Mouse (Mus musculus): ENCODE measurements at regions not wholly inside any gene's neighbourhood (a gene's known extent, or its start where the extent isn't known, plus 50 kb on each side); places are given as distances from the start of the nearest gene placed in this dataset.

DNA sequence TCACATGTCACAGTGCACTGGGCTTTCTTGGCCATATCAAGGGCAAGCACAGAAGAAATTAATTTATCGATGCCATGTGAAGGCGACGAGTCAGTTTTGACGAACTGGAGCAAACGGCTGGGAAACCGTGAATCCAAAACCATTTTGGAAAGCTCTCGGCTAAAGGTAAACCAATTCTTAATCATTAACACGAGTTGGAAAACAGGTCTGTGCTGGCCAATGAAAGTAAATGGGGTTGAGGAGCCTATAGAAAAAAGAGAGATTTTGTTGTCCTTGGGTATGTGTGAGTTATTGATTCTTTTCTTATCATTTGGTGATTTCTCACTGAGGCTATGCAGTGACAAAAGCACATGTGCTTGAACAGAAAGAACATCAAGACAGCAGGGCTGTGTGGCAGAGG, 397.1 kb downstream of the H2al1j start:
- DNase-seq: no peak

DNA sequence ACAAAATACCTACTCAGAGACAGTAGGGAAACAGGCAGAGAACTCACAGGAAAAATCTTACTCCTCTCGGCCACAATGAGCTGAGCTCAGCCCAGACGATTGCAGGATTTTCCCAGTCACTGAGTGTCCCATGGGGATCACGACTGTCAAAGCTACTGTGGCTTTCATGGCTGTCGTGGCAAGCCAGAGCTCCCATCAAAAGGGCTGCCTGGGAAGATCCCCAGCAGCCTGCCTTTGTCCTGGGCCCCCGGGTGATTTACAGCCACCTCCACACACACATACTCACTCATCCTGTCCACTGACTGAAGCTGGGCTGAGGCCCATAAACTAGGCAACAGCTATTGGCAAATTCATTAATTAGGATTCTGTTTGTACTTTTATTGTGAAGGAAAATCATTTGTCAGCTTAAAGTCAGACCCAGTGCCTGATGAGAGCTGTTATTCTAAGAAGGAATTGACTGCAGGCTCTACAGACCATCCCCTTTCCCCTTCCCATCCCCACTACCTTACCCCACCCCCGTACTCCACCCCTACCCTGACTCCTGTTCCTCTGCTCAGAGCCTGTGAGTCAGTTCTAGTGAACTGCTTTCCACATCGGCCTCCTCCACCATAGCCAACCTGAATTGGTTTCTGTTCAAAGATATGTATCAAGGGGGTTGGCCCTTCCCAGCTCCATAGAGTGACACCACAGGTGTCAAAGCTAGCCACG, 399.1 kb downstream of the H2al1j start:
- no peak for DNase-seq

DNA sequence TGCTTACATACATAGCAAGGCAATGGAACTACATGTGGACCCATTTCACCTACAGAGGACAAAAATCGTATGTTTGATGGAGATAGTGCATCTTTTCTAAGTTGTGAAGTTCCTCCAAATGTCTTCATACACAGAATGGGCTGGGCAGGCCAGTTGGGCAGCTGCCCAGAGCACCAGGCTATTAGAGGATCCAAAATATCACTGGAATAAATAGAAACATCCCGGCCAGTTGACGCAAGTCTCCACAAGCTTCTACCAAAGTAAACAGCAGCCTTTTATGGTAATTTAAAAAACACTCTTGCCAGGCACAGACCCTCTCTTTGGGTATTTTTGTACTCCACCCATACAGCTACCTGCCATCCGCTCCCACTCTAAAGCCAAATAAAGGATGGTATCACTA, 400.9 kb downstream of the H2al1j start:
- DNase-seq: no peak

DNA sequence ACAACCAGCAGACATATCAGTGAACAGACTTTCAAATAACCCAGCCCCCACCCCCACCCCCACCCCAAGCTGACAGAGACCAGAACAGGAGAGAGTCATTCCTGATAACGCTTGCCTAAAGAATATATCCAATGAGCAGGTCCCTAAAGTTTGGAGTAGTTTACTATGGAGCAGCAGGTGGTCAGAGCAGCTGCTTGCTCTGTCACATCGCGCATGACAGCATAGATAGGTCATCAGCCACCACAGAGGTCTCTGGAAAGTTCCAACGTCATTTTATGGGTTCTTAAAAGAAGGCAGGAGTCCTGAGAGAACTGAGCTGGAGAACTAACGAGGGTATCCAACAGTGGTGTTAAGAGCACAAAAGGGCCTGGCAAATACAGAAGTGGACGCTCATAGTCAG, 402.4 kb downstream of the H2al1j start:
- DNase-seq: no peak

DNA sequence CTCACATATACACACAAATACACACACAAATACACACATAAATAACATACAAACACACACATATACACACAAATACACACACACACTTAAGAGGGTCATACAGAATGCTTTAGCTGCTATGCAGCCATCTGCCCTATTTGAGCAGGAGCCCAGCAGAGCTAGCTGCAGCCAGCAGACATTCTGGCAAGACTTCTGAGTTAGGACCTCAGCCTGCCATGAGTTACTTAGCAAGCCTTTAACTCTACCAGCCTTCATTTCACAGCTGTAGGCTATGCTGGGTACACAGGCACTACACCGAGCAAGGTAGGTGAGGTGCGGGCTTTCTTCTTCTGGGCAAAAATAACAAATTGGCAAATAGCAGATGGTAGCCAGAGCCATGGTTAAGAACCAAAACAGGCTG, 404.7 kb downstream of the H2al1j start:
- DNase-seq: peak; percentile 37 to 67

DNA sequence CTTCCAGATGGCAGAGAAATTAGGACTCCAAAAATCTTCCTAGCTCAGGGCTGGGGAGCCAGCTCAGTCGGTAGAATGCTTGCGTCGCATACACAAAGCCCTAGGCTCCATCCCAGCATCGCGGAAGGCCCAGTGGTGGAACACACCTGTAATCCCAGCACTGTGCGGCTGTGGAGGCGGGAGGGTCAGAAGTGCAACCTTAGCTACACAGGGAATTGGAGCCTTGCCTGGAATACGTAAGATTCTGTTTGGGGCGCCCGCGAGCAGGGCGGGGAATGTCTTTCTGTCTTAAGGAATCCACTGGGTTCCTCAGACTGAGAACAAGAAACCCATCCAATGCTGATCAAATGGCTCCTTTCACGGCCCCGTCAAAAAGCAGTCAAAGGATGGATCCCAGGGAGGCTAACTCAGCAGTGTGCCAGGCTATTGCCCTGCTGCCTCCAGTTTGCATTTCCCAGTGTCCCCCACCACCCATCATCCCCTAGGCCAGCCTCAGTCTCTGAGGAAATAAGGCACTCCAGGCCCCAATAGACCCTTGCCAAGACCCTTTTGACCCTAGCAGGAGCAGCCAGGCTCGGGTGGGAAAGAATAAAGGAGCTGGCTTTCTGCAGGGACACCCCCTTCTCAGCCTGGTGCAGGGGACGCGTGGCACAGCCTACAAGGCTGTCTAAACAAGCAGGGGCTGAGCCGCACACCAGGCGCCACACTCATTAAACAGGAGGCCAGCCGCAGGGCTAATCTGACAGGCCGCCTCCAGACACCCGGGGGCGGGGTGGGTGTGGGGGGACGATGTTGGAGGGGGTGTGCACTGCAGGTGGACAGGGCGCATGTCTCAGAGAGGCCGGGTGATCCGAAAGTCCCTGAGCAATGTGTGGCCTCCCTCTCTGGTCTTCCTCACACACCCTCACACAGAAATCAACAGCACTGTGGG, 407.1 kb downstream of the H2al1j start:
- DNase-seq: peak in 1 of 2 experiments; percentile 15

DNA sequence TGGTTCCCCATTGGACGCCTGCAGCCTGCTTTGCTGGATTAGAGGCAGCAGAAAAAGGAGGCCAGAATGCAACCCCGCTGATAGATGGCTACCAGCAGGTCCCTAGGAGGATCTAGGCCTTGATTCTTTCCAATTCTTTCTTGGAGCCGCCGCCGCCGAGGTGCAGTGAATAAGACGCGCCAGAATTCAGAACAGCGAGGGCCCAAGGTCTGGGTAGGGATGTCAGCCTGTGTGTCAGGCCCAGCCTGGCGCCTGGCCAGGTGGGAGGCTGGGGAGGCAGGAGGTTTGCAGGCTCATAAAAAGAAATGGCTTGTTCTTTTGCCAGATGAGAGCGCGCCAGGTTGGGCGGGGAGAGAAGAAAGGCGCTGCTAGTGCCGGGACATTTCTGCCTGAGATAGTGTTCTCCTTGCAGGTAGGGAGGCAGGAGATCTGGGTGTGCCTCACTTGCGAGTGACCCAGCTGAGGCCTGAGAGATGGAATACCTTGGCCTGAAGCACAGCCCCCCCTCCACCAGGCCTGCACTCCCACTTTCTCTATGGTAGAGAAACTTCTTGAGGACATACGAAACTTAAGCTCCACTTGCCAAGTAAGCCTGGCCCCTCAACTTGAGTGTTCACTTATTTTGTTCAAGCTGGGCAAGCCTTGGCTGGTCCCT, 408.0 kb downstream of the H2al1j start:
- peak; percentile 87 to 88 for DNase-seq

DNA sequence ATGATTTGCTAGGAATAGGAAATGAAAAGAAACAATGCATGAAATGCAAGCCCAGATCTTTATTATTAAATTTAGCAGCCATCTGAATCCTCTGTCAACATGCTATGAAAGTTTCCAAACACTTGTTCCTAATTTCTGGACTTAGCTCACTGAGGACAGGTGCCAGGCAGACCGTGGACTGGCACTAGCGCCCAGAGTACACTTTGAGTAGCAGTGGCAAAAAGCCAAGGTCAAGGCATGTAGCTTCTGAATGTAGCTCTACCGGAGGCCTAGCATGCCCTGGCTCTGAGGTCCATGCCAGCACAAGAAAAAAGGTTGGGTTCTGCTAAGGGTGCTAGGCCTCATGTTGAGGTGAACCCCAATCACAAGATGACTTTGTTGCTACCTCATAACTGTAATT, 408.9 kb downstream of the H2al1j start:
- DNase-seq: no peak

DNA sequence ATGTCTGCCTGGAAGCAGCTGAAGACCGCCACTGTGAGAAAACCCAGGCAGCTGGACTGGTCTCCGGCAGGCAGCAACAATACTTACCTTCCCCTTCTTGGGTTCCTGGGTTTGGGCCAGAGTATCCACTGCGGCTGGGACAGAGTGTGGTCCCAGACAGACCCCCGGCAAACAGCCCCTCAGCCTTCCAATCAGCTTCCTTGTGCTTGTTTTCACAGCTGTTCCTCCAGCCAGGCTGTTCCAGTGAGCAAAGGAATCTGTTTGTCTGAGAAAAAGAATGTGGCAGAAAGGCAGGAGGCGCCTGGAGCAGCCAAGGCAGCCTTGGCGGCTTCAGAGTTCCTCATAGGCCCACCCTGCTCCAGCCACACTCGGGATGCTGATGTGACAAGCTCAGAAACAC, 411.9 kb downstream of the H2al1j start:
- no peak for DNase-seq

DNA sequence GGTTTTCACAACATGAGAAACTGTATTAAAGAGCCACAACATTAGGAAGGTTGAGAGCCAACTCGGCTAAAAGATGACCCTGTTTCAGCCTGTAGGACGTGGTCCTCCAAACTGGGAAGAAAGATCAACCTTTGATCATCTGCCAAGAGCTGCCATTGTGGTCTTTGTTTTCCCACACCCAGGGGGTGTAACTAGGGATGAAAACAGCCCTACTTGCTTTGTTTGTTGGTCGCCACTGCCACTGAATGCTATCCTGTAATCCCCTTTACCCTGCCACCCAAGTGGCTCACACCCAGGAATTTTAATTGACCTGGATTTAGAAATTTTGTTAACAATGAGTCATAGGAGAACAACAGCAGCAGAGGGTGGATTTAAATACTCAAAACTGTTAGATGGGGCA, 414.2 kb downstream of the Bcor start:
- no peak for DNase-seq

DNA sequence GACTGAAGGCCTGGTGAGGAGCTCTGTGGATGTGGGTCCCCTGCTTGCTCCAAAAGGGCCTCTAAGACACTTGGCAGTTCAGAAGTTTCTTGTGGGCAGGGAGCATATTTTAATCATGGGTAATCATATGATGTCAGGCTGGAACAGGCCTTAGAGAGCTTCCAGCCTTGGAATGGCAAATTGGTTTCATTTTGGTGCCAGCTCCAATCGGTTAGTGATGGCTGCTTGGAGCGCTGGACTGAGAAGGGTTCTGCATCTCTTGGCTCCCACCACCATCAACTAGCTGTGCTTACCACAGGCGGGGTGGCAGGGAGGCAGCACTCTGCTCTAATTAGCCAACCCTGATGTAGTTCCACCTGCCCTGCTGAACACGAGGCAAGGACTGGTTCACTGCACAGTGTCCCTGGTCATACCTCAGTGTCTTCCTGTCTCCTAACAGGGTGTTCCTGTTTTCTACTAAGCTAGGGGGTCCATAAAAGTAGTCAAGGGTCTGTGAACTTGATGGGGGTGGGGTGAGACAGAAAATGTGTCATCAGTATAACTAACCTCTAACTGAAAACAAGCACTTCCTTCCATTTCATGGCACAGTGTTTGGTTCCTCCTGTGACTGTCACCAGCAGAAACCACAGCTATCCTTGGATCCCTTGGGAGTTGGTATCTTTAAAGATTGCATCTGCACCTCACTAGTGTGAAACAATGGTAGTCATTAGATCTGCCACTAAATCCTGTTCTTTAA, 412.6 kb downstream of the Bcor start:
- DNase-seq: peak; percentile 24 to 26

DNA sequence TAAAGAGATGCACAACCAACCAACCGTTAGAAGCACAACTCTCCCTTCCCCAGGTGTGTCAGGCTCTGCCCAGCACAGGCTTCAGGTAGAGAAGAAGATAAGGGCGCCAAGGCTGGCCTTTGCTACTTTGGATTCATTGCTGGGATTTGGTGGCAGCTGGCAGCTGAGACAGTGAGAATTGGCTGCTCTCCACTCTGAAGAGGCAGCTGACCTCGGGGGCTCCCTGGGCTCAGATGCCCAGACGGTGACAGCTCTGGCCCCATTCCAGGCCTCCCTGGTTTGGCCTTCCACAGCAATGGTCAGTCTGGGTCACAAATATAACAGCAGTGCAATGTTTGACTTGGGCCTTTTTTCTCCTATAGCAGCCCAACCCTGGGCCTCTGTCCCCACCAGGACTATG, 411.9 kb downstream of the Bcor start:
- peak; percentile 61 to 75 for DNase-seq

DNA sequence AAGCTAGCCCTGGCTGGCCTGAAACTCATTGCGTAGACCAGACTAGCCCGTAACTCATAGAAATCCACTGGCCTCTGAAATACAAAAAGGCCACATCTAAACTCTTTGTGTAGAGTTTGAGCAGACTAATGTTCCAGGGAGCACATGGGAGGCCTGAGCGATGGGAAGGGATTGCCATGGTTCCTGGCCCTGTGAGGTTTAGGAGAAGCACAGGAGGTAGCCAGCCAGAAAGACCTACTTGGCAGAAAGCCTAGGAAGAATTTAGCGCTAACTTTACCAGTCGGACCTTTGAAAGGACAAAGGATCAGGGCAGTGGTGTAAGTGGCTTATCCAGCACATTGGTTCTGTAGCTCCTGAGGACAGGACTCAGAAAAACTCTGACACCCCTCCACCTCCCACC, 407.6 kb downstream of the Bcor start:
- no peak for DNase-seq

DNA sequence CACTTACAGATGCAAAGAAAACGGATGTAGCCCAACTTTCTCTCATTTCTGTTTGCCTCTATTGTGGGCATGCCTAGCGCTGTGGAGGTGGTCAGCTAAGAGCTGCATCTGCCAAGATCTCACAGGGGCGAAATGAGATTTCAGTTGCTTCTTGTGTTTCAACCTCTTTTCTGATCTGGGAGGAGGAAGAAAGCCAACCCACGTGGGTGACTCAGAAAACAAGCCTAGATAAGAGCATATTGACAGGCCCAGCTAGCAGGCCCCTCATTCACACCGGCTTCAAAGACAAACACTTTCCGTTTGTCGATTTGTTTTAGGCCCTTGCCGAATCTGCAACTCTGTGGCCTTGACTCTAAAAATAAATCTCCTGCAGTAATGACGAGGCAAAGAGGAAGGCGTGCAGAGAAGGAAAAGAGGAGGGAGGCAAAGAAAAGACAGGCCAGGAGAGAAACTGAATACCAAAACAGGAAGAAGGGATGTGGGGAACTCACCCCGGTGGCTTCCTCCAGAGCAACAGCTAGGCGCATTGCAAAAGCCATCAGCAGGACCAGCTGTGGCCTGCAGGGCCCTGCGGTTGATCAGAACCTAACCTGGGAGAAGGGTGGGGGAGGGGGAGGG, 407.1 kb downstream of the Bcor start:
- DNase-seq: no peak

DNA sequence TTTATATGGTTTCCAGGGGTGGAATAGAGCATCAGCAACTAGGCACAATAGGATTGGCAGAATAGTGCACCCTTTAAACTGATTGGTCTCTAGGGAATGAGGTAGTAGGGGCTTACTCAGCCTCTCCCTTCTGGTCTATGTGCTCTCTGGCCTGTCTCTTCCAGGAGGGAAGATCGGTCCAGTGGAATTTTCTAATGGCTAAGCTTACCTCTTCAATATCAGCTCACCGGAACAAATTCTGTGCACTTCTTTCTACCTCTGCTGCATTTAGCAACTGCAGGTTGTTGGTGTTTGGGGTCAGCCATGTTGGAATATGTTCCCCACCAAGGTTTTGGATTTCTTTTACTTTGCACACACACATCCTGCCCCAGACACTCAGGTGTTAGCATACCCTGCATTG, 405.1 kb downstream of the Bcor start:
- DNase-seq: no peak

DNA sequence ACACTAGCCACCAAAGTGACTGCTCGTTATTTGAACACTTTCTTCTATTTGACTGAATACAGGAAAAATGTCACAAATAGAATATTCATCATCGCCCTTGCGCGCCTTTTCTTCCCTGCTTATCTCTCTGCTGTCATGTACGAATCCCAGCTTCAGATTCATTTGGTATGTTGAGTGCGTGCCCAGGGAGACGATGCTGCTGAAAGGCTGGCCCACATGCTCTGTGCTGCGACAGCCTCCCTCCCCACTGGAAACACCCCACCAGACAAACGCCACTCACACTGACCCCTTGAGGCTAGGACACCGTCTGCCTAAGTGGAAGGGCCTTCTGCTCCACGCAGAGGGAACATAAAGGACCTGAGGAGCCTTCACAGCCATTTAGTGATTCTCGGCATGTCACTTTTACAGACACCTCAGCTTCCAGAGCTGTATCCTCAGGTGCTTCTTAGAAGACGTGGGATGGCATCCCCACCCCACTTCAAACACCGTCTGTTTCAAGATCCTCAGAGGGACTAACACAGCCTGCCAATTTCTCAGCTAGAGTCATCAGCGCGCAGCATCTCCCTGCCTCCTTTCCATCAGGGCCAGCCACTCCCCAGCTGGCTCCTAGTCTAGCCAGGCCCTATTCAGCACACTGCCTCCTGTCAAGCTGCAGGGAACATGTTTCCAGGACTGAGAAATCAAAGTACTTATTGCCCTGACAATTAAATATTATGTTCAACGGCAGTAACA, 396.6 kb downstream of the Bcor start:
- peak; percentile 40 to 44 for DNase-seq

DNA sequence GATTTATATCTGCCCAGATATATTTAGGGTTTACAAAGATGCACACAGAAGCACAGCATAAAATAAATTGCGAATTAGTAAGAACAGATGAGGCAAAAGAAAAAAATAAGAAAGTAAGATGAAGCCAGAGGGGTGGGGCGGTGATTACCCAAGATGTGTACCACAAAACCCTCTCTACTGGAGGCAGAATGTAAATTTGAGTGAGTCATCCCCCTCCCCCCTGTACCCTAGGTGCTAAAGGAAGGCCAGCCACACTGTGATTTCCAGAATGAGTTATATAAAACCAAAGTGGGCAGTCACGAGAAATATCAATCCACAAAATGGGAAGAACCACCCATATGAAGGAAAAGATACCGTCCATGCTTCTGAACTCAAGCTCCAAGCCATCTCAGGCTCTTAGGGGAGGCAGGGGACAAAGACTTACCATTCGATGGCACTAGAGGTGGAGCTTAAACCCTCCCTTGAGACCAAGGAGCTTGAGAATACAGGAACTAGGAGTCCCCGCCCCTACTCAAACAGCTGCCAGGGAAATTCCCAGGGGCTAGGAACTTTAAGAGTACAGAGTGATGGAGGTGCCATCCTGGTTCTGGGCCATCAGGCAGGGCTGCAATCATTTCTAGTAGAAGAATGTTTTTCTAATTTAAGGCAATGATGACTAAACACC, 383.8 kb downstream of the Bcor start:
- no peak for DNase-seq

DNA sequence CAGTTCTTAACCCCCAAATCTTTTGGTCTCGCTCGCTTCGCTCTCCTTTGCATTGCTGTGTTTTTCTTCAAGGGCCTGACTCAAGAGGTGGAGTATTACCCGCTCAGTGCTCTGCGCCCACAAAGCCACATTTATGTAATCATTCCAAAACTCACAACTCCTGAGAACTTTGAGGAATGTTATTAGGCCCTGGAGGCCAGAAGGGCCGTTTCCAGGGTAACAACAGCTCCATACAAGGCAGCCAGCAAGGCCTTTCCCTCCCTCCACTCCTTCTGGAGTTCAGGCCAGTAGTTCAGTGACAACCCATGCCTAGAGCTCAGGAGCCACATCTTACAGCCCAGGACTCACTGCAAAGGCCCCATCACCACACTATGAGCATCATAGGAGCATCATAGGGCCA, 365.1 kb downstream of the Bcor start:
- no peak for DNase-seq

DNA sequence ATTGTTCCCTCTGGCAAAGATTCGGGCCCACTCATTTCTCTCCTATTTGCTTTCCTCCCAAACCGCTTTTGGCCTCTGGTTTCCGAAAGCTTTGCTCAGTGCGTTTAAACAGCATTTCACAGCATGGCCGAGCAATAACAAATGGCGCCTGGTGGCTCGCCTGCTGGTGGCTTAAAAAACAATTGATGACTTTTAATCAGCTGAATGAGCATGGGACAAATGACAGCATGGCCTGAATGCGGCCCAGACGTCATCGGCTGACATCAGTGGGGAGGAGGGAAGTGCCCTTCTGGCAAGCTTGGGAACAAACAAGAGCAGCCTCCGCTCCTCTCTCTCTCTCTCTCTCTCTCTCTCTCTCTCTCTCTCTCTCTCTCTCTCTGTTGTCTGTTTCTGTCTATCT, 362.3 kb downstream of the Bcor start:
- peak; percentile 26 to 44 for DNase-seq

DNA sequence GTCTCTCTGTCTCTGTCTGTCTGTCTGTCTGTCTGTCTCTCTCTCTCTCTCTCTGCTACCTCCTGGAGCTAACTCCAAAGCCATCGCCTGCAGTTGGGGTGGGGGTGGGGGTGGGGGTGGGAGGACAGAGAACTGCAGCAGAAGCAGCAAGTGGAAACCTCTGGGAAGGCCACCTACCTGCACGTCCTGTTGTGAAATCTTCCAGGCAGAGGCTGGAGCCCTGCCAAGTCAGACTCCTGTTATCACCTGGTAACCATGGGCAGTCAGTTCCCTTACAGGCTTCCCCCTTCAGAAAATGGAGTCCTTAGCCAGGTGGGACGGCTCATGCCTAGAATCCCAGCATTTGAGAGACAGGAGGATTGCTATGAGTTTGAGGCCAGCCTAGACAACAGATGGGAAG, 361.8 kb downstream of the Bcor start:
- peak in 1 of 2 experiments; percentile 30 for DNase-seq

DNA sequence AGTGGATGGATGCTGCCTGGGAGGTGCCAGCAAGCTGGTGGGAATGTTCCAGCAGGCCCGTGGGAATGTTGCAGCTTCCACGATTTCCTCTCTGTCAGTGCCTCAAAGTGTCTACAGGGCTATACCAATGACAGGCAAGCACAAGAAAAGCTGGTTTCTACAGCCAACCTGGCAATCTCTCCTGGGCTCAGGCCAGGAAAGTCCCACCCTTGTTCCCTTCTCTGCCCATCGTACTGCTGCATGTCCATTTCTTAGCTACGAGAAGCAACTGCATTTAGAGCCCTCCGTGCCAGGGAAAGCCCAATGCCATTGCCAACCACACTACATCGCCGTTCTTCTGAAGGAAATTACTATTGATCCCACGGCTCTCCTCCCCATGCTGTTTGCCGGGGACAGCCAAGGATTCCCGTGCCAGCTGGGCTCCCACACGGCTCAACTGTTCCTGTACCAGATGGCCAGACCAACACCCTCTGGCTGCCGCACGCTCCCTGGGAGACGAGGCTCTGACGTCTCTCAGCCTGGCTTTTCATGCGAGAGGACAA, 359.7 kb downstream of the Bcor start:
- peak; percentile 75 to 79 for DNase-seq

Measured in cerebellum, postnatal 14 days (tissue).